Mouse (Mus musculus): Measurements from ENCODE around the gene Ptgis.

The Ptgis gene

DNA sequence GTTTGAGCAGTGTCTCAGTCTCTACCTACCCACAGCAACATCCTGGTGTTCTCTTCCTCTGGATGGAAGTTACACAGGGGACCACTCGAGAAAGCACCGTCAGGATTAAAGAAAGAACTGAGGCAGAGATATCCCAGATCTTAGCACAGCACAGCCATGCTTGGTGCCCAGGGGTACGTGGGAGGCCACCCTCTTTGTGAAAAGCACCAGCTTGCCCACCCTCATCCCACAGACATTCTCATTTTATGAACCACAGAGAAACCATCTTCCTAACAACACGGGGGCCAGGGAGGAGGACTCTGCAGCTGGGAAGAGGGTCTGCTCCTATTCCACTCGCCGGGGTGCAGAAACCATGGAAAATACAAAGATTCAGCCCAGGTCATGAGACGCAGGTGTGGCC lies 90.3 kb downstream of the Ptgis start:
- no peak for DNase-seq

DNA sequence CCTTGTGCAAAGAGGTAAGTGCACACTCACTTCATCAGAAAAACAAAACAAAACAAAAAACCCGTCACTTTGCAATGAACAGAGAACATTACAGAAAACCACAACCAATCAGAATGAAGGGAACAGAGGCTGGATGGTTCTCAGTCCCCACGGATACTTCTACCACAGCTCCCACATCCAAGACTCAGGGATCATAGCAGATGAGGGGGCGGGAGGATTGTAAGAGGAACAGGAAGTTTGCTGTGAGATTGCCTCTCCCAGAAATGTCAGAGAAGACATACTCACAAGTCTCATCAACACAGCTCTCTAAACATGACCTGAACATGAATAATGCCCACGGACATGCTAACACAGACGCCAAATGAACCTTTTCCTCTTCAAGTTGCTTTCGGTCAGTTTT lies 91.4 kb downstream of the Ptgis start:
- DNase-seq, result no peak

DNA sequence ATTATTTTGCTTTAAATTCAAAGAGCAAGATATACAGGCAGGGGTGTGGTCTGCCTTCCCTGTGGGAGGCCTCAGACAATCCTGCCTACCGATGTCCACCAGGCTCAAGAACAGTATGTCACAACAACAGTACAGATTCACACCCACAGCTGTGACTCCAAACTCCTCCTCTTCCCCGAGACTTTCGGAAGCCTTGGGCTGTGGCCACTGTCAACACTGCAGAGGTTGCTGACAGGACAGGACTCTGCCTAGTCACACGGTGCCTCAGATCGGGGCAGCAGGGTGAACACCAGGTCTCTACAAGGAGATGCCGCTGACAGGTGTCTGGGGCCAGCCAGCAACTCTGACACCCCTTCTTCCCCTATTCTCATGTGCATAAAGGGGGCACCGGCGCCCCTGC lies 92.7 kb downstream of the Ptgis start:
- no peak for DNase-seq

DNA sequence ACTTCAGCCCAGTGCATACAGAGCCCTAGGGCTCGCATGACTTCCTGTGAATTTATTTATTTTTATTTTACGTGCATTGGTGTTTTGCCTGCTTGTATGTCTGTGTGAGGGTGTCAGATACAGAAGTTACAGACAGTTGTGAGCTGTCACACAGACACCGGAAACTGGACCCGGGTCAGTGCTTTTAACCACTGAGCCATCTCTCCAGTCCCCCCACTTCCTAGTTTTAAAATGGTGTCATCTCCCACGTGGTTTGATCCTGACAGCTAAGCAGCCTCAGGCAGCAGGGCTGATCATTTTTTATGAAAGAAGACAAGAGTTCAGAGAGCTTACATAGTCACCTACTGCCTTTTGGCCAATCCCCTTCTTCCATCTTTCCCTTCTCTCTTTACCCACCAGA lies 94.5 kb downstream of the Ptgis start:
- no peak for DNase-seq

GRCm38 (mm10) chr2:167144439-167145307 lies 95.7 kb downstream of the Ptgis start:
- DNase-seq, result no peak

- no peak for DNase-seq
Measured at GRCm38 (mm10) chr2:167143914-167144313, 96.5 kb downstream of the Ptgis start.

DNA sequence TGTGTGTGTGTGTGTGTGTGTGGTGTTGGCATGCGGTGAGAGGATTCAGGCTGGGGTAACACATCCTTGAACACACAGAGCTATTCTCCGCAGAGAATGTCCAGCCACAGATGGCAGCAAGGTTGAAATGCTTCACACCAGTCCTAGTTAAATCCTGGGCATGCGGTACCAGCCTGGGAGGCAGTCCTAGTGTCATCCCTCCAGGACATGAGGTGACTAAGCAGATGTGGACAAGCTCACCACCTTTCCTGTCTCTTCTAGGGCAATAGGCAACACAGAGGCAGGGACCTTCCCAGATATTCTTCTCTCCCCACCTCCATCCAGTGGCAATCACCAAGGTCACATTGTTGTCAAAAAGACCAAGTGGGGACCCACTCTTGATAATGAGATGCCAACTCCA lies 98.1 kb downstream of the Ptgis start:
- DNase-seq, result no peak

GRCm38 (mm10) chr2:167141810-167142209 lies 98.6 kb downstream of the Ptgis start:
- DNase-seq, result no peak
